Mouse (Mus musculus) C2C12 (cell line): Measurements from ENCODE around the gene Efcab11. TPM values are rescaled to one million over a fixed set of nuclear protein-coding genes. Genes with fewer than 3 reads are reported as not detected.
"Not testable (repeated sequence)": the region's sequence is repeated elsewhere in the genome, so short reads cannot be mapped to it uniquely, and the experiment has no call there.

Experiments
- H3K27me3 ChIP-seq: one replicate; pipeline ENCODE4 v1.6.1; 2011; ENCODE audit not compliant: control insufficient read depth, insufficient read depth, insufficient read length
- H3K36me3 ChIP-seq: one replicate; pipeline ENCODE4 v1.6.1; 2011; ENCODE audit not compliant: control insufficient read depth, insufficient read depth
- H3K4me3 ChIP-seq: one replicate; pipeline ENCODE4 v1.5.1; 2011; ENCODE audit warnings: mild to moderate bottlenecking, control low read depth; ENCODE audit not compliant: poor library complexity, insufficient read depth, severe bottlenecking
- H3K79me2 ChIP-seq: one replicate; pipeline ENCODE4 v1.6.1; 2011; ENCODE audit not compliant: control insufficient read depth, insufficient read depth
- H3K79me3 ChIP-seq: one replicate; pipeline ENCODE4 v1.6.1; 2011; ENCODE audit warnings: low read depth, control low read depth
- H3ac ChIP-seq: one replicate; pipeline ENCODE3; 2011; ENCODE audit warnings: low read depth; ENCODE audit not compliant: control insufficient read depth, insufficient read length
- CEBPB ChIP-seq: IDR thresholded peaks from one replicate; pipeline ENCODE4 v1.6.1; 2011; ENCODE audit warnings: low read depth, mild to moderate bottlenecking, control low read depth, moderate library complexity
- CTCF ChIP-seq: IDR thresholded peaks from one replicate; pipeline ENCODE4 v1.5.1; 2011; ENCODE audit not compliant: control insufficient read depth, insufficient read depth, insufficient read length
- FOSL1 ChIP-seq: IDR thresholded peaks from one replicate; pipeline ENCODE4 v1.8.0; 2011; ENCODE audit warnings: mild to moderate bottlenecking, low read length; ENCODE audit not compliant: poor library complexity, insufficient read depth, severe bottlenecking
- MAX ChIP-seq: IDR thresholded peaks from one replicate; pipeline ENCODE4 v1.6.1; 2011; ENCODE audit warnings: mild to moderate bottlenecking, control low read depth
- MYOD1 ChIP-seq: IDR thresholded peaks from one replicate; pipeline ENCODE4 v1.6.1; 2011; ENCODE audit warnings: low read depth; ENCODE audit not compliant: control insufficient read depth, insufficient read length
- MYOG ChIP-seq: IDR thresholded peaks from one replicate; pipeline ENCODE4 v1.6.1; 2011; ENCODE audit not compliant: control insufficient read depth, insufficient read length; ENCODE audit errors: extremely low read depth
- USF1 ChIP-seq: IDR thresholded peaks from one replicate; pipeline ENCODE4 v1.6.1; 2011; ENCODE audit warnings: low read depth, mild to moderate bottlenecking, control low read depth, moderate library complexity
- polyA plus RNA-seq: library from polyadenylated mRNA; unstranded; fragments of >200 nt; fragmentation: generic; extraction: Trizol; gene quantifications from one replicate; pipeline ENCODE4 v1.2.1, GENCODE M21; 2012; ENCODE audit warnings: missing spikeins

Efcab11 gene
- polyA plus RNA-seq, 1 experiment, result 4.7 TPM

GRCm38 (mm10) chr12:99807891-99808290 lies 76.3 kb downstream of the Efcab11 start:
- Histone ChIP-seq H3K79me3 (no peaks in the 10 kb centered on the region), H3K79me2 (no peaks in the 10 kb centered on the region), H3ac (no peak overlapping the region), H3K4me3 (no peak overlapping the region), H3K36me3 (no peaks in the 10 kb centered on the region), H3K27me3 (no peaks in the 10 kb centered on the region)
- no peak for TF ChIP-seq CEBPB
- no peak for TF ChIP-seq FOSL1
- TF ChIP-seq CTCF, result no peak
- no peak for TF ChIP-seq MAX
- no peak for TF ChIP-seq MYOG
- no peak for TF ChIP-seq USF1
- TF ChIP-seq MYOD1, result no peak

GRCm38 (mm10) chr12:99806741-99807140 lies 77.5 kb downstream of the Efcab11 start:
- H3ac ChIP-seq, H3K4me3 ChIP-seq, H3K79me3 ChIP-seq, H3K27me3 ChIP-seq, H3K36me3 ChIP-seq, H3K79me2 ChIP-seq: not testable (repeated sequence)

GRCm38 (mm10) chr12:99795921-99796320 lies 88.3 kb downstream of the Efcab11 start:
- Histone ChIP-seq H3K79me2 (no peaks in the 10 kb centered on the region), H3ac (no peak overlapping the region), H3K36me3 (no peaks in the 10 kb centered on the region), H3K79me3 (no peaks in the 10 kb centered on the region), H3K4me3 (no peak overlapping the region), H3K27me3 (no peaks in the 10 kb centered on the region)
- TF ChIP-seq CTCF, result no peak
- no peak for TF ChIP-seq USF1
- no peak for TF ChIP-seq MYOD1
- no peak for TF ChIP-seq FOSL1
- TF ChIP-seq MYOG, result no peak
- no peak for TF ChIP-seq MAX
- TF ChIP-seq CEBPB, result no peak

- H3K79me2 ChIP-seq, result no peaks in the 10 kb centered on the region
- TF ChIP-seq CTCF (no peak), USF1 (no peak), MAX (no peak), FOSL1 (no peak), CEBPB (no peak), MYOD1 (no peak), MYOG (no peak)
- no peaks in the 10 kb centered on the region for H3K27me3 ChIP-seq
- no peak overlapping the region for H3K4me3 ChIP-seq
- H3K79me3 ChIP-seq, result no peaks in the 10 kb centered on the region
- H3K36me3 ChIP-seq, result no peaks in the 10 kb centered on the region
- no peak overlapping the region for H3ac ChIP-seq
Observed at GRCm38 (mm10) chr12:99794792-99795620, 89.2 kb downstream of the Efcab11 start.

- H3K27me3 ChIP-seq, result no peaks in the 10 kb centered on the region
- no peak overlapping the region for H3ac ChIP-seq
- no peaks in the 10 kb centered on the region for H3K79me2 ChIP-seq
- H3K4me3 ChIP-seq, result no peak overlapping the region
- TF ChIP-seq CTCF (no peak), MAX (no peak), MYOD1 (no peak), USF1 (no peak), CEBPB (no peak), MYOG (no peak), FOSL1 (no peak)
- no peaks in the 10 kb centered on the region for H3K36me3 ChIP-seq
- no peaks in the 10 kb centered on the region for H3K79me3 ChIP-seq
Observed at GRCm38 (mm10) chr12:99794158-99794515, 90.1 kb downstream of the Efcab11 start.

- Histone ChIP-seq H3K79me2 (no peaks in the 10 kb centered on the region), H3K27me3 (no peaks in the 10 kb centered on the region), H3K79me3 (no peaks in the 10 kb centered on the region), H3K36me3 (no peaks in the 10 kb centered on the region), H3ac (no peak overlapping the region), H3K4me3 (no peak overlapping the region)
- TF ChIP-seq MYOG, result no peak
- TF ChIP-seq CTCF, result no peak
- no peak for TF ChIP-seq FOSL1
- TF ChIP-seq CEBPB, result no peak
- TF ChIP-seq MYOD1, result no peak
- no peak for TF ChIP-seq USF1
Observed at GRCm38 (mm10) chr12:99793465-99794157, 90.6 kb downstream of the Efcab11 start.
